Mouse (Mus musculus): ENCODE measurements at regions not wholly inside any gene's neighbourhood (a gene's known extent, or its start where the extent isn't known, plus 50 kb on each side); places are given as distances from the start of the nearest gene placed in this dataset.

GRCm38 (mm10) chr10:43723615-43723937 lies 145.5 kb downstream of the Cd24a start:
- no peak for ATAC-seq (ENCODE audit: low FRiP score, low TSS enrichment)
- Histone ChIP-seq H3K4me2 (replicated peaks; ENCODE audit: low read depth, low read length) (peak overlapping the region; percentile 65), H3K36me3 (ENCODE audit: insufficient read depth, low read length) (no peaks in the 10 kb centered on the region), H3K4me3 (ENCODE audit: low read length) (peak overlapping the region; percentile 35), H3K27me3 (ENCODE audit: insufficient read depth, low read length) (no peaks in the 10 kb centered on the region), H3K9me3 (ENCODE audit: low read length) (no peaks in the 10 kb centered on the region), H3K27ac (ENCODE audit: low read length) (peak overlapping the region; percentile 85), H3K4me1 (ENCODE audit: insufficient read depth, low read length) (peaks cover 31% of the 10 kb centered on the region), H3K9ac (replicated peaks; ENCODE audit: low read length) (peak overlapping the region; percentile 60)
- WGBS = 2% methylated on average over 12 of the region's 12 CpGs

DNA sequence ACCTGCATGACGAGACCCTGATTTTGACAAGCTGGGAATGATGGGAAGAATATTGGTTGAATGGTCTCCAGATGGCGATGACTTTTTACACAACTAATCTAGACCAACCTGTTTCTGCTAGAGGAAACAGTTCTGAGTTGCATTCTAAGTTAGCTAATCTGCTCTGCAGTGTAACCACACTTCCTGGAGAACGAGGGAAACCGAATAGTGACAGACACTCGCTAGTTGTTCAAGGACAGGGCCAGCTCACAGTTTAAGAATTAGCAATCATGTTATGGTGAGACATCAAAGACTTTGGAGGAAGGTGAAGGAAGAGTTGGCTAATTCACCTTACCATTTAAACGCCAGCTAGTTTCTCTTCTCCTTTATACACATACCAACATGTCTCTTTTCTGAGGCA lies 149.7 kb downstream of the Cd24a start:
- Histone ChIP-seq H3K36me3 (ENCODE audit: insufficient read depth, low read length) (no peaks in the 10 kb centered on the region), H3K27ac (ENCODE audit: low read length) (no peak overlapping the region), H3K4me1 (ENCODE audit: insufficient read depth, low read length) (peaks cover 16% of the 10 kb centered on the region), H3K4me3 (ENCODE audit: low read length) (no peak overlapping the region), H3K27me3 (ENCODE audit: insufficient read depth, low read length) (no peaks in the 10 kb centered on the region), H3K9me3 (ENCODE audit: low read length) (no peaks in the 10 kb centered on the region), H3K4me2 (replicated peaks; ENCODE audit: low read depth, low read length) (no peak overlapping the region), H3K9ac (replicated peaks; ENCODE audit: low read length) (no peak overlapping the region)
- WGBS = 74% methylated on average over 6 of the region's 6 CpGs
- no peak for ATAC-seq (ENCODE audit: low FRiP score, low TSS enrichment)

GRCm38 (mm10) chr10:43729184-43729583 lies 151.1 kb downstream of the Cd24a start:
- no peak overlapping the region for H3K4me2 ChIP-seq (replicated peaks; ENCODE audit: low read depth, low read length)
- WGBS = 70% methylated on average over 3 of the region's 3 CpGs
- H3K9me3 ChIP-seq (ENCODE audit: low read length) = no peaks in the 10 kb centered on the region

GRCm38 (mm10) chr10:43733618-43734415 lies 155.7 kb downstream of the Cd24a start:
- no peak for ATAC-seq (ENCODE audit: low FRiP score, low TSS enrichment)
- Histone ChIP-seq H3K4me3 (ENCODE audit: low read length) (no peak overlapping the region), H3K36me3 (ENCODE audit: insufficient read depth, low read length) (no peaks in the 10 kb centered on the region), H3K9ac (replicated peaks; ENCODE audit: low read length) (no peak overlapping the region), H3K4me2 (replicated peaks; ENCODE audit: low read depth, low read length) (no peak overlapping the region), H3K4me1 (ENCODE audit: insufficient read depth, low read length) (peaks cover 4% of the 10 kb centered on the region; the same call in 1 of the 2 replicates), H3K9me3 (ENCODE audit: low read length) (no peaks in the 10 kb centered on the region), H3K27me3 (ENCODE audit: insufficient read depth, low read length) (no peaks in the 10 kb centered on the region), H3K27ac (ENCODE audit: low read length) (no peak overlapping the region)
- WGBS = 86% methylated on average over 13 of the region's 13 CpGs

More at GRCm38 (mm10) chr10:43729184-43729583, 151.1 kb downstream of the Cd24a start:
- peaks cover 1% of the 10 kb centered on the region; the same call in 1 of the 2 replicates for H3K4me1 ChIP-seq (ENCODE audit: insufficient read depth, low read length)
- H3K9ac ChIP-seq (replicated peaks; ENCODE audit: low read length) = no peak overlapping the region
- H3K27ac ChIP-seq (ENCODE audit: low read length) = no peak overlapping the region
- H3K36me3 ChIP-seq (ENCODE audit: insufficient read depth, low read length) = no peaks in the 10 kb centered on the region
- H3K27me3 ChIP-seq (ENCODE audit: insufficient read depth, low read length) = no peaks in the 10 kb centered on the region
- ATAC-seq (ENCODE audit: low FRiP score, low TSS enrichment) = no peak
- no peak overlapping the region for H3K4me3 ChIP-seq (ENCODE audit: low read length)

GRCm38 (mm10) chr10:43739181-43739580 lies 161.1 kb downstream of the Cd24a start:
- H3K27ac ChIP-seq (ENCODE audit: low read length) = no peak overlapping the region
- 80% methylated on average over 2 of the region's 2 CpGs for WGBS
- peaks cover 25% of the 10 kb centered on the region for H3K4me1 ChIP-seq (ENCODE audit: insufficient read depth, low read length)
- no peak for ATAC-seq (ENCODE audit: low FRiP score, low TSS enrichment)
- no peak overlapping the region for H3K4me2 ChIP-seq (replicated peaks; ENCODE audit: low read depth, low read length)
- no peak overlapping the region for H3K4me3 ChIP-seq (ENCODE audit: low read length)
- H3K36me3 ChIP-seq (ENCODE audit: insufficient read depth, low read length) = no peaks in the 10 kb centered on the region
- H3K27me3 ChIP-seq (ENCODE audit: insufficient read depth, low read length) = no peaks in the 10 kb centered on the region
- H3K9me3 ChIP-seq (ENCODE audit: low read length) = no peaks in the 10 kb centered on the region
- H3K9ac ChIP-seq (replicated peaks; ENCODE audit: low read length) = no peak overlapping the region

GRCm38 (mm10) chr10:43739718-43740117 lies 161.6 kb downstream of the Cd24a start:
- no peak overlapping the region for H3K9ac ChIP-seq (replicated peaks; ENCODE audit: low read length)
- H3K27ac ChIP-seq (ENCODE audit: low read length) = no peak overlapping the region
- no peak for ATAC-seq (ENCODE audit: low FRiP score, low TSS enrichment)
- peaks cover 25% of the 10 kb centered on the region for H3K4me1 ChIP-seq (ENCODE audit: insufficient read depth, low read length)
- no peaks in the 10 kb centered on the region for H3K27me3 ChIP-seq (ENCODE audit: insufficient read depth, low read length)
- H3K4me3 ChIP-seq (ENCODE audit: low read length) = no peak overlapping the region
- no peaks in the 10 kb centered on the region for H3K9me3 ChIP-seq (ENCODE audit: low read length)
- 62% methylated on average over 8 of the region's 8 CpGs for WGBS
- no peaks in the 10 kb centered on the region for H3K36me3 ChIP-seq (ENCODE audit: insufficient read depth, low read length)
- H3K4me2 ChIP-seq (replicated peaks; ENCODE audit: low read depth, low read length) = no peak overlapping the region

DNA sequence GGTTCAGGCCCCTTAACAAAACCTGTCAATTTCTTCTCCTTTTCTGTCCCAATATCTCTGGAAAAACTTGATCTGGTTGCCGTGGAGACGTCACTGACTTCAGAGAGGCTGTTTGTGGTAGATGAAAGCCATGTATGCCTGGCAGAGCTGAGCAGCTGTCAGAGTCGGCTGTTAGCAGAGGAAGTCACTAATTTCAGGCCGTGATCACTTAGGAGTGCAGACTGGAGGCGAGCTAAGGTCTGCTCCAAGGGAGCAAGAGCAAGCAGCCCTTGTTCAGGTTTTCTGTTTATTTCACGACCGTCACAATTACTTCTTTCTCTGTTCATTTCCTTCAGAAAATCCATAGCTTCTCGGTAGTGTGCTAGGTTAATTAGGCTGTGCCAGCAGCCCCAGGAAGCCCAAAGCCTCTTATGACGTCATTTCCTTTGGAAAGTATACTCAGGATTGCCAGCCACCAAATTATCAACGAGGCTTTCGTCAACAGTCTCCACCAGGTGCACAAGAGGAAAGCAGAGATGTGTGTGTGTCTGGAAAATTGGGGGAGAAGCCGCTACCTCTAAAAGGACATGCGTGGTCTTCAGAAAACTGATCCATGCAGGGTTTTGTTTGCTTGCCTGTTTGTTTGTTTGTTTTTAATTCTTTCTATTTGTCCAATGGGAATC lies 161.2 kb downstream of the Qrsl1 start:
- no peak overlapping the region for H3K4me2 ChIP-seq (replicated peaks; ENCODE audit: low read depth, low read length)
- H3K27me3 ChIP-seq (ENCODE audit: insufficient read depth, low read length) = no peaks in the 10 kb centered on the region
- no peak overlapping the region for H3K4me3 ChIP-seq (ENCODE audit: low read length)
- no peaks in the 10 kb centered on the region for H3K36me3 ChIP-seq (ENCODE audit: insufficient read depth, low read length)
- H3K27ac ChIP-seq (ENCODE audit: low read length) = no peak overlapping the region
- H3K9ac ChIP-seq (replicated peaks; ENCODE audit: low read length) = no peak overlapping the region
- H3K9me3 ChIP-seq (ENCODE audit: low read length) = no peaks in the 10 kb centered on the region
- peaks cover 25% of the 10 kb centered on the region for H3K4me1 ChIP-seq (ENCODE audit: insufficient read depth, low read length)
- no peak for ATAC-seq (ENCODE audit: low FRiP score, low TSS enrichment)
- 44% methylated on average over 13 of the region's 13 CpGs for WGBS

- Histone ChIP-seq H3K27ac (ENCODE audit: low read length) (no peak overlapping the region), H3K9me3 (ENCODE audit: low read length) (no peaks in the 10 kb centered on the region), H3K4me2 (replicated peaks; ENCODE audit: low read depth, low read length) (no peak overlapping the region), H3K4me3 (ENCODE audit: low read length) (no peak overlapping the region), H3K36me3 (ENCODE audit: insufficient read depth, low read length) (no peaks in the 10 kb centered on the region), H3K9ac (replicated peaks; ENCODE audit: low read length) (no peak overlapping the region; the same call in 1 of the 2 replicates), H3K27me3 (ENCODE audit: insufficient read depth, low read length) (no peaks in the 10 kb centered on the region), H3K4me1 (ENCODE audit: insufficient read depth, low read length) (peaks cover 25% of the 10 kb centered on the region)
- WGBS = 57% methylated on average over 18 of the region's 18 CpGs
- 0 out of 2 replicates have a peak, but pooled peaks have one; percentile 28 for ATAC-seq (ENCODE audit: low FRiP score, low TSS enrichment)
Observed at GRCm38 (mm10) chr10:43741361-43742084, 160.0 kb downstream of the Qrsl1 start.

DNA sequence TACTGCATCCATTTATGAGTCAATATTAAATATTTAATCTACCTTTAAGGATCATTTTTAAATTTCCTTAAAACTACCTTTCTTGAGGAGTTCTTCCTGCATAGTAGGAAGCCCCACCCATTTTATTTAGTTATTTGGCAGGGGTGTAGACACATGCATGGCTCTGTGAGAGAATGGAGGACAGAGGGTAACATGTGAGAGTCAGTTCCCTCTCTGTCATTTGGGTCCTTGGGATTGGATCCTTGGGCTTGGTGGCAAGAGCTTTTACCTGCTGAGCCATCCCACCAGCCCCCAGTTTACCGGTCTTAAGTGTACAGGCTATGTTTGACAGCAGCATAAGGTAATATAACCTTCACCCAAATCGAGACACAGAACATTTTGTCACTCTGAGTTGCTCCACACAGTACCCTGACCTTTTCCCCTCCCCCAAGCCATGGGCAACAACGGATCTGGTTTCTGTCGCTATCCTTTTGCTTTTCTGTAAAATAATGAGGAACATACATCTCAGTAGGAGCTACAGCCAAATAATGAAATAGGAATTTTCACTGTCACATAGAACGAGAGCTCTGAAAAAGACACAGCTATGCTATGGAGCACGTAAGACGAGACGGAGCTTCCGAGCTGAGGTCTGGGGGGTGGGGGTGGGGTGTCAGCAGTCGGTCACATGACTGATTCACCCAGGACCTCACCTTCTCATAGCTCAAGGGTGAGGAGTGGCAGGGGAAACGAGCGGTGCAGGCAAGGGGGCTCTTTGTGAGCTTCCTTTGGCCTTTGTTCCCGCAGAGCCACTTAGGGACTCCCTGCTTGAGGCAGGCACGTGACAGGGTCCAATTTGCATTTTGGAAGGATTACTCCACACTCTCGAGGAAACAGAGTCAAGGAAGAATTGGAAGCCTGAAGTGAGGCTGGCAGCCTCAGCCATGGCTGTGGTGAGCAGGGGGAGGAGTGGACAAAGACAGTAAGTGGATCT lies 159.2 kb downstream of the Qrsl1 start:
- Histone ChIP-seq H3K4me1 (ENCODE audit: insufficient read depth, low read length) (peaks cover 22% of the 10 kb centered on the region), H3K4me3 (ENCODE audit: low read length) (peak overlapping the region; percentile 15; the same call in 1 of the 2 replicates), H3K9ac (replicated peaks; ENCODE audit: low read length) (peak overlapping the region; percentile 39; the same call in 1 of the 2 replicates), H3K4me2 (replicated peaks; ENCODE audit: low read depth, low read length) (peak overlapping the region; percentile 41), H3K36me3 (ENCODE audit: insufficient read depth, low read length) (no peaks in the 10 kb centered on the region), H3K27ac (ENCODE audit: low read length) (peak overlapping the region; percentile 13; the same call in 1 of the 2 replicates), H3K27me3 (ENCODE audit: insufficient read depth, low read length) (no peaks in the 10 kb centered on the region), H3K9me3 (ENCODE audit: low read length) (no peaks in the 10 kb centered on the region)
- WGBS = 7% methylated on average over 15 of the region's 15 CpGs
- ATAC-seq (ENCODE audit: low FRiP score, low TSS enrichment) = peak; percentile 66; the same call in 1 of the 2 replicates
